Mouse (Mus musculus): Measurements from ENCODE around the gene Sox8. TPM values are rescaled to one million over a fixed set of nuclear protein-coding genes. Genes with fewer than 3 reads are reported as not detected.

Sox8 gene
- polyA plus RNA-seq, 2 experiments from 2014 or later: 0.25 TPM; not detected in 1

GRCm38 (mm10) chr17:25555666-25556629, 14.5 kb downstream of the Sox8 start:
- ATAC-seq: no peak

DNA sequence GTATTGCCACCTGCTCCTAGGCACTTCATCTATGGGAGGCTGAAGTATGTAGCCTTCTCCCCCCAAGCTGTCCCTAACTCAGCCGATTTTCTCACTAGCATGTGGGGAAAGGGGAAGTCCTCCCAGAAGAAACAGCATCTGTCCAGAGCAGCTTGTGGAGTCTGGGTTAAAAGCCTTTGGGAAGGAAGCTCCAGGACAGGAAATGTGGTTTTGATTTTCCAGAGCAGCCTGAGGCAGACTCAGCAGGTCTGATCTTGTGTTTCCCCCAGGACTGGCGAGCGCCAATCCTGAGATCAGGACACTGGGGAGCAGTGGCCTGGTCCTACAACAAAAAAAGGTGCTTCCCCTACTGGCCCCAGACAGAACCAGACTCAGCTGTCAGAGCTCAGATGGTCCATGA, 15.3 kb downstream of the Sox8 start:
- no peak for ATAC-seq

GRCm38 (mm10) chr17:25551313-25551712, 19.2 kb downstream of the Sox8 start:
- no peak for ATAC-seq

GRCm38 (mm10) chr17:25550020-25550419, 20.5 kb downstream of the Sox8 start:
- ATAC-seq: no peak

- no peak for ATAC-seq
Observed at GRCm38 (mm10) chr17:25547026-25547425, 23.5 kb downstream of the Sox8 start.

DNA sequence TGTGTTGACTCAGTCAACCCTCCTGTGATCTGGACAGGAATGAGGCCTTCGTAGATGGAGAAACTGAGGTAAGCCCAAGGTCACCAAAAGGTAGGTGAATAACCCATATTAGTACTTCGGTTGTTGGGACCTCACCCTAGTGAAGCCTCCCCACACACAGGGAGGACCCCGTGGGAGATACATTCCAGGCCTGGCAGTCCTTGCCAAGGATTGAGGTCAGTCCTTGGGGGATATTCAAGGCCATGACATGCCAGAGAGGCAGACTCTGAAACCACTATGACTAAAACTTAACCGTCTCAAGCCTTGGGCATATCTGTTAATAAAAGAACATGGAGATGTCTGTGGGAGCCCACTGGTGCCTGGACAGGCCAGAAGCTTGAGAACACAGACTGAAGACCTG, 28.7 kb downstream of the Sox8 start:
- ATAC-seq: no peak

GRCm38 (mm10) chr17:25540731-25541130, 29.8 kb downstream of the Sox8 start:
- no peak for ATAC-seq

GRCm38 (mm10) chr17:25538945-25539875, 31.3 kb downstream of the Sox8 start:
- ATAC-seq: no peak

- ATAC-seq: no peak
Observed at GRCm38 (mm10) chr17:25530357-25531022, 40.0 kb downstream of the Sox8 start.

- ATAC-seq: no peak
Observed at GRCm38 (mm10) chr17:25522080-25522479, 48.4 kb downstream of the Sox8 start.

- no peak for ATAC-seq
Observed at GRCm38 (mm10) chr17:25520492-25520891, 50.0 kb downstream of the Sox8 start.

GRCm38 (mm10) chr17:25519511-25519910, 51.0 kb downstream of the Sox8 start:
- no peak for ATAC-seq

DNA sequence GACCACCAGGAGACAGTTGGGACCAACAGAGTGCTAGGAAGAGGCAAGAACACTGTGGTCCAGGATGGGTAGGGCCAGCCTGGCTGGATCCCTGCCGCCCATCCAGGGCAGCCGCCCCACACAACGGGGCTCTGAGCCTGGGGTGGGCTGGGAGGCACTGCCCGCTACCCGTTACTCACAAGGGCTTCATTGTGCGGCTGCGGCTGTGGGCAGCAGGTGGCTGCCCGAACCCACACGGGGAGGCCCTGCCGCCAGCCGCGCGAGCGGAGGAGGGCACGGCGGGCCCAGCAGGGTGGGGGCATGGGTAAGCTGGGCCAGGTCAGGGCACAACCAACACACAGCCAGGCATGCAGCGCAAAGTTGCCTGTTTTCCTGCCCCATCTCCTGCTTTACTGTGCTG, 52.3 kb downstream of the Sox8 start:
- no peak for ATAC-seq

DNA sequence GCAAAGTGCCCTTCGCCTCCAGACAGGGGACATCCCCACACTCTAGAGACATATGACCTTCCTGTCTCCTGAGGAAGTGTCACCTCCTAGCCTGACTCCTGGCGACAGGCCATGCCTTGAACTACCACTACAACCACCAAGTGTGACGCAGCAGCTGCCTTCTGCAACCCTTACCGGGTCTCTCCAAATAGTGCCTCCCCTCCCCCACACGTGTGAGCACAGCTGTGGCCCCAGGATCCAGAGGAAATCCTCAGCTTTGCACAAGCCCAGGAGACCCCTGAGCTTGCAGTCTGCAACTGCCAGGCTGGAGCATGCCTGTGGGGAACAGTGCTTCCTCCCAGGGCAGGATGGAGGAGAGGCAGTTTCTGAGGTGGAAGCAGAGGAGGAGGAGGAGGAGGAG, 54.2 kb downstream of the Sox8 start:
- no peak for ATAC-seq

Other genes with a start within 250 kb of the Sox8 start
- gene Tpsab1, start 225.1 kb downstream of the Sox8 start, polyA plus RNA-seq (2017; shearing (Covaris generic)): not detected
- not detected for gene Tpsb2, start 204.4 kb downstream of the Sox8 start, polyA plus RNA-seq (2017; shearing (Covaris generic))
- not detected for gene Tpsg1, start 201.4 kb downstream of the Sox8 start, polyA plus RNA-seq (2017; shearing (Covaris generic))
- gene Cacna1h, start 136.9 kb downstream of the Sox8 start, polyA plus RNA-seq (2017; shearing (Covaris generic)): not detected
- gene Tekt4, start 116.1 kb downstream of the Sox8 start, polyA plus RNA-seq (2017; shearing (Covaris generic)): not detected
- not detected for gene Sstr5, start 73.4 kb downstream of the Sox8 start, polyA plus RNA-seq (2017; shearing (Covaris generic))
- gene Lmf1, start 8.4 kb upstream of the Sox8 start, polyA plus RNA-seq (2017; shearing (Covaris generic)): 10 to 100 TPM; 12.1 to 16.7 TPM
- not detected for gene Gng13, start 146.5 kb upstream of the Sox8 start, polyA plus RNA-seq (2017; shearing (Covaris generic))
- 1 to 10 TPM; 4.0 to 6.7 TPM for gene Chtf18, start 156.7 kb upstream of the Sox8 start, polyA plus RNA-seq (2017; shearing (Covaris generic))
- 10 to 100 TPM in 1 of 2 experiments, 1 to 10 TPM in 1; 9.3 to 10.3 TPM for gene Rpusd1, start 157.0 kb upstream of the Sox8 start, polyA plus RNA-seq (2017; shearing (Covaris generic))
- under 1 TPM in 1 of 2 experiments, not detected in 1; 0.18 TPM for gene Mslnl, start 165.4 kb upstream of the Sox8 start, polyA plus RNA-seq (2017; shearing (Covaris generic))
- gene Msln, start 183.7 kb upstream of the Sox8 start, polyA plus RNA-seq (2017; shearing (Covaris generic)): not detected
- 10 to 100 TPM; 15.6 to 20.9 TPM for gene Narfl, start 203.1 kb upstream of the Sox8 start, polyA plus RNA-seq (2017; shearing (Covaris generic))
- gene Haghl, start 215.0 kb upstream of the Sox8 start, polyA plus RNA-seq (2017; shearing (Covaris generic)): 10 to 100 TPM; 27.2 to 30.3 TPM
- gene Ccdc78, start 215.9 kb upstream of the Sox8 start, polyA plus RNA-seq (2017; shearing (Covaris generic)): under 1 TPM in 1 of 2 experiments, not detected in 1; 0.62 TPM
- gene Fam173a, start 222.2 kb upstream of the Sox8 start, polyA plus RNA-seq (2017; shearing (Covaris generic)): 100 to 1,000 TPM; 196 to 238 TPM
- not detected for gene AC134908.4, start 225.0 kb upstream of the Sox8 start, polyA plus RNA-seq (2017; shearing (Covaris generic))
- gene Metrn, start 226.4 kb upstream of the Sox8 start, polyA plus RNA-seq (2017; shearing (Covaris generic)): 1 to 10 TPM; 2.2 to 4.6 TPM
- under 1 TPM in 1 of 2 experiments, not detected in 1; 0.16 TPM for gene Fbxl16, start 238.4 kb upstream of the Sox8 start, polyA plus RNA-seq (2017; shearing (Covaris generic))

All from activated CD4-positive, CD25-positive, alpha-beta regulatory T cell, adult 4 months (primary cell).